Mouse (Mus musculus) adrenal gland, adult 18-20 months (tissue): Measurements from ENCODE around the gene 2310061N02Rik. TPM values are rescaled to one million over a fixed set of nuclear protein-coding genes. Genes with fewer than 3 reads are reported as not detected.
"Not testable (repeated sequence)": the region's sequence is repeated elsewhere in the genome, so short reads cannot be mapped to it uniquely, and the experiment has no call there.

Experiments used
- DNase-seq, 2 experiments: peaks; one replicate each; pipeline ENCODE4 v3.0.0; 2021 to 2022; ENCODE audit warnings: low spot score in 2 of 2
- long read RNA-seq, 2 experiments: library from polyadenylated mRNA; stranded (forward); transcript quantifications; one replicate each; pipeline ENCODE4 v2.0.0; 2021
- total RNA-seq, 2 experiments: library from RNA; stranded (reverse); gene quantifications; 1 replicate in 1 of 2; 2 replicates in 1 of 2; pipeline ENCODE4 v1.2.3; 2021

Gene 2310061N02Rik
- total RNA-seq = not detected
- long read RNA-seq, experiment 1 = 0 reads
- long read RNA-seq, experiment 2 = 0 reads

DNA sequence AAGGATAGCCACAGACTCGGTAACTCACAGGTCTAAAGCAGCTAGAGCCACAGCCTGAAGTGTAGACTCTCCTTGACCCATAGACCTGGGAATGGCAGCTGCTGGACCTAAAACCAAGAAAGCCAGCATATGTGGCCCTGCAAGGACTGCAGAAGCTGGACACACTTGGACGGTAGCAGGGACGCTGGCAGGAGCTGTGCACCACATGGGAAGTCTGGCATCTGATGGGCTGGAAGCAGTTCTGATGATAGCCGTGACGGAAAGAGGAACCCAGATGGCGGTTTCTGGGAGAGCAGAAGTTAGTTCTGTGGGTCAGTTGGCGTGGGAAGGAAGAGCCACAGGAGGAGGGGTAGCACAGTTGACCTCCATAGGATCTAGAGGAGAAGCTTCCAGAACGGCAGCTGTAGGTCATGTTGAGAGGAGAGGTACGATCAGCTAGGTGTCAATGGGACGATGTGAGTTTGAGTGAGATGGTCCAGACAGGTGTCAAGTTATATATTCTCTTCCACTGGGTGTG, at the start of gene 2310061N02Rik:
2310061N02Rik (minus strand) TSS at position 467 of the 517 bp plus-strand sequence.
- no peak for DNase-seq

DNA sequence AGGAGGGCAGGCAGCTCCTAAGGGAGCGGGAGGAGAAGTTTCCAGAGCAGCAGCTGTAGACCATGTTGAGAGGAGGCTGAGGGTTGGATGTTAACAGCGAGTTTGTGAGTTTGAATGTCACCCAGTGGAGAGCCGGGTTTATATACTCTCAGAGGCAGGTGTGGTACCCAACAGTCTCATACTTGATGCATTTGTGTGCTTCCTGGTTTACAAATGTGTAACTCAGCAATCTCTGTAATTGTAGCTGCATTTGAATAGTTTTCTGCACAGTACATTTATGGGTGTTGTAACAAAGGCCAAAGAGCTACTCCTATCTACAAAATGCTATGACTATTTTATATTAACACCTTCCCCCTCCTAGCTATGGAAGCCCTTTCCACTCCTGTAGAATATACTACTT, 43.8 kb upstream of the 2310061N02Rik start, which contains the start of gene Krtap13:
Krtap13 (minus strand) TSS at position 101 of the 400 bp plus-strand sequence.
- DNase-seq = not testable (repeated sequence)

DNA sequence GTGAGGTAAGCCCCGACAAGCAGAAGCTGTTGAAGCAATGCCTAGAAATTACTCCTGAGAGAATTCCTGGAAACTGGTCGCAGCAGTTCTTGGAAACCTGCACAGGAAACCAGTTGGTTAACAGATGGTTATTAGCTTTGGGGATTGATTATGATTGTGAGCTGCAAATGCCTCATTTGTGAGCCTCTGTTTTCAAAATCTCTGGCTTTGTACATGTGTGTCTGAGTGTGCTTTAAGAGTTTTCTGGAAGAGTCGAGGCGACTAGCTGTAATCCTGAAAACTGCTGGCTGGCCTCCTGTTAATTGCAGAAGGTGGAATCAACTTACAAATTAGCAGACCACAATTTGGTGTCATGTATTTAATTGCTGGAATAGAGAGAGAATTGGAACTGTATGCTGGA, 40.2 kb upstream of the 2310061N02Rik start:
- DNase-seq = no peak

DNA sequence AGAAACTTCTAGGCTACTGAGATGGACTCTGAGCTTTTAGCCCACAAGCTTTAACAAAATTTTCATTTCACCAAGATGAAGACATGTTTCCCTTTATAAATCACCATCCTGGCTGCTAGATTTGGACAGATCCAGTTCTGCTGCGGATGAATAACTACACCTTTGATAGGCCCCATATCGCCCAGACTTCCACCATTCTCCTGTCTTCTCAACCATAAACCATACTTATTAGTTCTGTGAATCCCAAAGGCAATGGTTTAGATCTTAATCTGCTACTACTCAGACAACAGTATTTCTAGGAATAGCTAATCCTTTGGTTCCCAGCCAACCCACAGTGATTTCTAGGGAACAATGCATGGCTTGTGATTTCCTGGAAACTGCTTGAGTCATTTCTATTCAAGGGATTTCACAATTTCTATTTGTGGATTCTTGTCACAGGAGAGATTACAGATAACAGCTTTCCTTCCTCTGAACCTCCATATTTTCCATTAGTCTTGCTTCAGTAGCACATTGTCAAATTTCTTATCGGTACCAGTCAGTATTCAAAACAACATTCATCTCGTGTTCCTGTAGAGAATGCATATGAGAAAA, 37.1 kb upstream of the 2310061N02Rik start:
- DNase-seq = no peak

DNA sequence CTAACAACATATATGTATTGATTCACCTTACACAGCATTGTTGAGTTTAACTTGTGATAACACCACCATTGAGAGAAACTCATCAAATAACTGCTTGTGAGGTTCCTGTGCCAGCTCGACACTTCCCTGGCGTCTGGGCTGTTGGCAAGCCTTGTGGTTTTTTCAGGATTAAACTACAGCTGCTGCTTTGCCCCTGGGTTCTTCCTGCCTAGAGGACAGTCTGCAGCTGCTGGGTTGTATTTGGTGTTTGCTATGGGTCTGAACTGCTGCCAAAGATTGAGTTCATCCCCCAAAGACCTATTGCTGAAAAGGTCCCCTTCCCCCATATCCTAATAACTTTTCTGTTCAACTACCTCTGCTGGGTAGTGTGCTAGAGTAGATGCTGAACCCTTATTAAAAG, 27.6 kb upstream of the 2310061N02Rik start:
- DNase-seq = no peak

DNA sequence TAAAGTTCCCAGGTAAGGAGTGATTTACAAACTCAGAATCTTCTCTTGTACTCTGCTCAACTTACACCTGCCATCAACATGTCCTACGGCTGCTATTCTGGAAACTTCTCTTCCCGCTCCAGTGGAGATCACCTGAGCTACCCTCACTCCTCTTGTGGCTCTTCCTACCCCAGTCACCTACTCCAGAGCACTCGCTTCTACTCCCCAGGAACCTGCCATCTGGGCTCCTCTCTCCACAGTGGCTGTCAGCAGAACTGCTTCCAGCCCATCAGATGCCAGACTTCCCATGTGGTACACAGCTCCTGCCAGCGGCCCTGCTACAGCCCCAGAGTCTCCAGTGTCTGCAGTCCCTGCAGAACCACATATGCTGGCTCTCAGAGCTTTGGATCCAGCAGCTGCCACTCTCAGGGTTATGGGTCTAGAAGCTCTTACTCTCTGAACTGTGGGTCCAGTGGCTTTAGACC, 21.1 kb upstream of the 2310061N02Rik start, which contains the start of gene Krtap13-1:
Krtap13-1 (plus strand) TSS at position 51 of the 464 bp plus-strand sequence.
- no peak for DNase-seq

DNA sequence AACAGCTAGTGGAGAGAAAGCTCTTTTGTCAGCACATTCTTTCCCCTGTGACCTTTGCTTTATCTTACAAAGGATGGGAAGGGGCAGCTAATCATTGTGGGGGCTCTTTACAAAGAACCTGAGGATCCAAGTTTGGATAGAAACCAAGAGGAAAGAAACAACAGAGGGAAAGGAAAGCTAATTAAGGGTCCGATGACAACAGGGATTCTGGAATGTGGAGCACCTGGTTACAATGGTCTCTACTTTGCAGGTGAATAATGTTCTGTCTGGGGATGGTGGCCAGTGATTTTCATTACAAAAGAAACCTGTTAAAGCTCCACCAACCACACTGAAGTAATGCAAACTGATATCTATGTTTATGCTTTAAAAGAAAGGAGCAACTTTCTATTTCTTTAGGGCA, 12.3 kb upstream of the 2310061N02Rik start:
- DNase-seq = no peak

DNA sequence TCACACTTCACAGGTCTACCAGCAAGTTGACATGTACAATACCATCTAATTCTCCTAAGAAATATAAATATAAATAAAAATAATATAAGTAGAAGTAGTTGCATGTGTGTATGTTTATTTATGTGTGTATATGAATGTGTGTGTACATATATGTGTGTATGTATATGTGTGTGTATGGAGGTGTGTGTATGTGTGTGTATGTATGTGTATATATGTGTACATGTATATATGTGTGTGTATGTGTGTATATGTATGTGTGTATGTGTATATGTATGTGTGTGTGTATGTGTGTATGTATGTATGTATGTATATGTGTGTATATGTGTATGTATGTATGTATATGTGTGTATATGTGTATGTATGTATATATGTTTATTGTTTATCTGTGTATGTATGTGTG, 8.8 kb upstream of the 2310061N02Rik start:
- no peak for DNase-seq

DNA sequence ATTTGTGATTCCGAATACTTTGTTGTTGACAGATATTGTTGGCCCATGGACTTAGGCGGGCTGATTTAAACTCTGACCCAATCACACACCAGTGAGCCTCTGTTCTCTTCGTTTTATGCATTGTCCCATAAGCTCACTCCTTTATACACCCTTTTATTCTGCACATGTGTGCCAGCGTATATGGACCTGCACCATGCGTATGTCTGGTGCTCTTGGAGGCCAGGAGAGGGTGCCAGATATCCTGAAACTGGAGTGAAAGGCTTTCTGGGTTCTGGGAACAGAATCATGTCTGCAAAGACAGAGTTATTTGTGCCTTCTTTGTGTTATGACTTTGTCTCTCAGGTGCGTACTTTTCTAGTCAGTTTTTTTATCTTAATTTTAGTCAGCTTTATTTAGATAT, 3.5 kb upstream of the 2310061N02Rik start:
- DNase-seq = no peak

DNA sequence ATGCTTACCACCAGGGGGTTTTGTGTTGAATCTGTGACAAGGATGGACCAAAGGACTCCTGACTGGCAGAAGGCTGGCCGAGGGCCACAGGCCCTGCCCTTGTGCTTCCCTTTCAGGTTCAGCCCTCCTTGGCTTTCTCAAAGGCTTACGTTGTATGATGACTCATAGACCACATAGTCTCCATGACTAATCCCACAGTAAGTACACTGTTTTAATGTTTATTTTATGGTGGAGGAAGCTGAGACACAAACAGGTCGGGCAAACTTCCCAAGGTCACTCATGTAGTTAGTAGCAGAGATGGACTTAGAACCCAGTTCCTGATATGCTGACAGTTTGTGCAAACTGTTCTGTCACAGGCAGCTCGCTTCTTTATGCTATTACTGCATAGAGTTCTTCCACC, 3.0 kb upstream of the 2310061N02Rik start:
- no peak for DNase-seq

DNA sequence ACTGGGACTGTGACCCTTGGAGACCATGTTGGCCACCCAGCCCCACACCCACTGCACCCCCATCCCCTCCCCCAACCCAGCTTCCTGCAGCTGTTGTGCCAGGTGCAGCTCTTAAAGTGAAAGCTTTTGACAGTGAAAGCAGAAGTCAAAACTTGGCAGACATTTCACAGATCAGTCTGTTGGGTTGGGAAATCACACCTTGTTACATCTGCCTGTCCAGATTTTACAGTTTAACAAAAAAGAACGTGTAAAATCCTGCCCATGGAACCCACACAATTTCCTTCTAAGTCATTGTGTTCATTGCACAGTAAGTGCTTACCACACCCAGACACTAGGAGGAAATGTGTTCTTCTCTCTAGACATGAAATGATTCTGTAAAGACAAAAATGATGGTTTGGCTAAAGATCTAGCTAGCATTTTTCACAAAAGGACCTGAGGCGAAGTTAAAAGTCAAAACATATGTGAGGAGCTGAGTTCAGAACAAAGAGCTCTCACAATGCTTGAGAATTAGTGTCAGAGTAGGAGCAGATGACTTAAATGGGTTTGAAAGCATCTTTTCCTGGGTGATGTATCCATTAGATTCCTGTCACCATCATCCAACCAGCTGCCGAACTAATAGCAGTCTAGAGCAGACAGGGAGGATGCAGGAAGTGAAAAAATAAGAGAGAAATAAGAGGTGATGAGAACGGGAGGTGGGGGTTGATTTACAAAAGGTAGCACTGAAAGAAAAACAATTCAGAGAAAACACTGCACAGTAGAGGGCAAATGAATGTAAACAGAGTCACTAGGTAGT, 6.5 kb downstream of the 2310061N02Rik start:
- DNase-seq = no peak

DNA sequence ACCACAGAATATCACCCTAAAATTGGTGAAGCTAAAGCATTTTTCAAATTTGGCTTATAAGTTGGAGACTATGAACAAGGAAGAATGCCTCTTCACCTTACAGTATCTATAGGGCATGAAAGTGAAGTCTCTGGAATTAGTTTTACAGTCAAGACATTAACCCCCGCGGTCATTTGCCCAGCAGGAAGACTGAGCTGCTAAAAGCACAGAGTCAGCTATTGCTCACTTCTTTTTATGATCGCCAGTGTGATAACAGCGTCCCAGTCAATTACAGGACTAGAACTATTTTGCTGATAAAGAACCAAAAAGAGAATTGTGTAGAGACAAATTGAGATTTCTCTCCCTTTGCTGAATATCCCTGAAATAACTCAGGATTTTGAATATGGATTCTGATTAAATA, 11.5 kb downstream of the 2310061N02Rik start:
- DNase-seq = no peak

DNA sequence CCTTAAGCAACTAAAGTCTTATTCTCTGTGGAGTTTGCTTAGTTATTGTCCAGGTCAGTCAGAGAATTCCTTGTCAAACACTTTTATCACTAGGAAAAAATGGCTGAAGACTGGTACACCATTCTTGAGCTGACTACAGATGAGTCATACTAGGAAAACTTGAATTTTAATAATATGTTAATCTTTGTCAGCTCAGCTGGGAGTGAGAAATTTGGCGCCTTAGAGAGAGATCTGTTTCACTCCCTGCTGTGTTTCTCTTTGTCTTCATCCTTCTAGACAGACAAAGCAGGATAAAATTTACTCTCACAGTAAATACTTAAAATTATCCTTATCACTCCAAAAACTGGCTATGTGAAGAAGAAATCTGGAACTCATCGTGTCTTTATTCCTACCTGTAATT, 26.5 kb downstream of the 2310061N02Rik start:
- no peak for DNase-seq

DNA sequence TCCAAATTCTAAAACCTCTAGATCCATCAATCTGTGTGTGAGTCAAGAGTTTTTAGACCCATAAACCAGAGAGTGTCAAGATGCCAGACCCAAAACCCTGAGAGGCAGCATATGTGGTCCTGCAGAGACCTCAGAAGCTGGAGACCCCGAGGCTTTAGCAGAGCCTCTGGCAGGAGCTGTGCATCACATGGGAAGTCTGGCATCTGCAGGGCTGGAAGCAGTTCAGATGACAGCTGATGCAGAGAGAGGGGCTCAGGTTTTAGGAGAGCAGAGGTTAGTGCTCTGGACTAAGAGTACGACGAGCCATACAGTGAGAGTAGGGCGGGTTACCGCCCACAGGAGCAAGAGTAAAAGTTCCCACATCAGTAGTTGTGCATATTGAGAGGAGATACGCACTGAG, 28.7 kb downstream of the 2310061N02Rik start:
- no peak for DNase-seq

DNA sequence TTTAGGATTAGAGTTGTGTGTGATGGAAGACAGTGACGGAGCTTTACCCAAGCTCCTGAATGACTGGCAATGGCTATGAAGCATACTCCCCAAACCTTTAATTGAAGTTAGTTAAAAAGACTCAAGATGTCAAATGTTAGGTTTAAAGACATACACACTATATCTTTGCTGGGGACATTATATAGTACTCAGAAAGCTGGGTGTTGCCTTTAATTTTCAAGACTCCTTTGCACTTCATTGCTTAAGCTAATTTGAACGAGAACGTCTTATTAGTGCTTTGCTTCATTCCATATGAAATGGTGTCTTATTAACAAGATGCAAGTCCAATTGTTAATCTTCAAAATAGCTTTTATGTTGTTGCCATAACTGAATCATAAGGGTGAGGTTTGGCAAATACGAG, 36.2 kb downstream of the 2310061N02Rik start, which contains the start of gene Krtap27-1:
Krtap27-1 (minus strand) TSS at position 101 of the 400 bp plus-strand sequence.
- no peak for DNase-seq

DNA sequence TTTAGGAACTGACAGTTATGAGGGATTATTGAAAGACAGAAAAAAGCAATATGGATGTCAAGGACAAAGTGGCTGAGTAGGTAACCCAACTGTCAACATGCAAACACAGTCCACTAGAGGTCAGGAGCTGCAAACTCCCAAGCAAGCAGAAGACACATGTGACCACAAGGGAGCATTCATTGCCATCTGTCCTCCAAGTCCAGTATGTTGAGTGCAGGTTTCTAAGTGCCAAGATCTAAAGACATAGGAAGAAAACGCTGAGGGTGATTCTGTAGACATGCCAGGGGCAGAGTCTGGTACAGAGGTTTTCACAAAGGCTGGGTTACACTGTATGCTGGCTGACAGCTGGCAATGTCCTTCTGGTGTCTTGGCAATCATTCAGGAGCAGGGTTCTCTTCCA, 50.3 kb downstream of the 2310061N02Rik start:
- no peak for DNase-seq

Other genes starting within 250 kb of the 2310061N02Rik start
- not detected for gene Cldn17, start 201.0 kb downstream of the 2310061N02Rik start, total RNA-seq
- gene Cldn8, start 144.8 kb downstream of the 2310061N02Rik start, total RNA-seq = not detected
- not detected for gene Krtap24-1, start 95.7 kb downstream of the 2310061N02Rik start, total RNA-seq
- not detected for gene 2310079G19Rik, start 80.3 kb downstream of the 2310061N02Rik start, total RNA-seq
- gene Krtap26-1, start 60.2 kb downstream of the 2310061N02Rik start, total RNA-seq = not detected
- gene Krtap27-1, start 36.3 kb downstream of the 2310061N02Rik start, total RNA-seq = not detected
- gene Krtap13-1, start 20.9 kb upstream of the 2310061N02Rik start, total RNA-seq = not detected
- gene Krtap13, start 43.7 kb upstream of the 2310061N02Rik start, total RNA-seq = not detected
- not detected for gene 2310034C09Rik, start 50.9 kb upstream of the 2310061N02Rik start, total RNA-seq
- not detected for gene 2310057N15Rik, start 66.2 kb upstream of the 2310061N02Rik start, total RNA-seq
- gene Gm5965, start 69.9 kb upstream of the 2310061N02Rik start, total RNA-seq = not detected
- not detected for gene Gm20741, start 104.3 kb upstream of the 2310061N02Rik start, total RNA-seq
- gene Krtap15, start 112.3 kb upstream of the 2310061N02Rik start, total RNA-seq = not detected
- not detected for gene Krtap14, start 118.2 kb upstream of the 2310061N02Rik start, total RNA-seq
- not detected for gene Krtap19-1, start 161.4 kb upstream of the 2310061N02Rik start, total RNA-seq
- not detected for gene Krtap19-2, start 166.3 kb upstream of the 2310061N02Rik start, total RNA-seq
- not detected for gene Krtap19-3, start 170.1 kb upstream of the 2310061N02Rik start, total RNA-seq
- gene Krtap19-4, start 177.1 kb upstream of the 2310061N02Rik start, total RNA-seq = not detected
- gene Krtap19-5, start 188.5 kb upstream of the 2310061N02Rik start, total RNA-seq = not detected
- gene Krtap19-9b, start 224.3 kb upstream of the 2310061N02Rik start, total RNA-seq = not detected